Mouse (Mus musculus) retina, embryonic 14.5 days (tissue): ENCODE data around the gene Rarres1.

Source experiments
- DNase-seq: peaks from one replicate; pipeline ENCODE4 v3.0.0-alpha.2; 2015; ENCODE audit warnings: low spot score

The Rarres1 gene

GRCm38 (mm10) chr3:67492086-67492869 lies 23.0 kb downstream of the Rarres1 start:
- DNase-seq, result no peak

- no peak for DNase-seq
These were observed 25.2 kb downstream of the Rarres1 start for GRCm38 (mm10) chr3:67490156-67490555.

GRCm38 (mm10) chr3:67485233-67485632 lies 30.1 kb downstream of the Rarres1 start:
- no peak for DNase-seq

- no peak for DNase-seq
These were observed 32.9 kb downstream of the Rarres1 start for GRCm38 (mm10) chr3:67482400-67482799.

- DNase-seq, result no peak
These were observed 35.5 kb downstream of the Rarres1 start for GRCm38 (mm10) chr3:67479806-67480205.

GRCm38 (mm10) chr3:67473438-67473837 lies 41.9 kb downstream of the Rarres1 start:
- no peak for DNase-seq

GRCm38 (mm10) chr3:67471408-67472127 lies 43.8 kb downstream of the Rarres1 start:
- DNase-seq, result no peak

- DNase-seq, result no peak
These were observed 48.0 kb downstream of the Rarres1 start for GRCm38 (mm10) chr3:67467281-67467680.

- DNase-seq, result no peak
These were observed 48.7 kb downstream of the Rarres1 start for GRCm38 (mm10) chr3:67466576-67466975.

GRCm38 (mm10) chr3:67463450-67464372 lies 51.6 kb downstream of the Rarres1 start, which contains the start of gene Lxn:
Lxn (minus strand) TSS chr3:67463926.
- DNase-seq, result peak; percentile 55

GRCm38 (mm10) chr3:67463001-67463400 lies 52.3 kb downstream of the Rarres1 start:
- no peak for DNase-seq

GRCm38 (mm10) chr3:67462578-67462977 lies 52.7 kb downstream of the Rarres1 start:
- no peak for DNase-seq

GRCm38 (mm10) chr3:67462015-67462414 lies 53.3 kb downstream of the Rarres1 start:
- no peak for DNase-seq

- DNase-seq, result no peak
These were observed 55.4 kb downstream of the Rarres1 start for GRCm38 (mm10) chr3:67459881-67460280.

- DNase-seq, result no peak
These were observed 64.6 kb downstream of the Rarres1 start for GRCm38 (mm10) chr3:67450601-67451210.

GRCm38 (mm10) chr3:67449660-67450059 lies 65.7 kb downstream of the Rarres1 start:
- no peak for DNase-seq

GRCm38 (mm10) chr3:67447143-67447542 lies 68.2 kb downstream of the Rarres1 start:
- no peak for DNase-seq

GRCm38 (mm10) chr3:67434011-67434410 lies 81.3 kb downstream of the Rarres1 start:
- no peak for DNase-seq

GRCm38 (mm10) chr3:67429999-67430380 lies 85.3 kb downstream of the Rarres1 start, which contains the start of gene Gfm1:
Gfm1 (plus strand) TSS chr3:67430096.
- peak; percentile 88 for DNase-seq

- DNase-seq, result no peak
These were observed 85.9 kb downstream of the Rarres1 start for GRCm38 (mm10) chr3:67429338-67429998.
